Mouse (Mus musculus): ENCODE measurements around the gene Slc41a1. TPM values are rescaled to one million over a fixed set of nuclear protein-coding genes. Genes with fewer than 3 reads are reported as not detected.

The Slc41a1 gene
- polyA plus RNA-seq, 1 experiment from 2014 or later, result 11.2 TPM

DNA sequence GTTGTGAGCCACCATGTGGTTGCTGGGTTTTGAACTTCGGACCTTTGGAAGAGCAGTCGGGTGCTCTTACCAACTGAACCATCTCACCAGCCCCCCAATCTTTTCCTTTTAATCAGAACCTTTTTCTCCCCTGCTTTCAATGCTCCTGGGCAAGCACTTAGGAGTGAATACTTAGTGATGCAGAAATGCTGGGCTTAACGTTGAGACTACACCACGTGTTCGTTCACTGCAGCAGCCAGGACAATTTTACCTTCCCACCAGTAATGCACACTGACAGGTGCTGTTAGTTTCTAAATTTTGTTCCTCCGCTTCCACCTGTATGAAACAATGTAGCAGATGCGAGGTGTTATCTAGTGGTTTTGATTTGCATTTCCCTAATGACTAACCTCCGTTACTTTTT lies 5.0 kb upstream of the Slc41a1 start:
- Histone ChIP-seq H3K9me3 (ENCODE audit: control insufficient read depth, low read length) (no peaks in the 10 kb centered on the region), H3K4me2 (replicated peaks; ENCODE audit: low read depth, low read length) (no peak overlapping the region), H3K27ac (ENCODE audit: low read depth, low read length) (no peak overlapping the region), H3K9ac (ENCODE audit: low read depth, low read length) (no peak overlapping the region), H3K4me3 (ENCODE audit: low read length) (no peak overlapping the region), H3K36me3 (ENCODE audit: control insufficient read depth, insufficient read depth, low read length) (no peaks in the 10 kb centered on the region), H3K4me1 (ENCODE audit: control insufficient read depth, insufficient read depth, low read length) (no peaks in the 10 kb centered on the region), H3K27me3 (ENCODE audit: control insufficient read depth, insufficient read depth, low read length) (no peaks in the 10 kb centered on the region)
- ATAC-seq (ENCODE audit: low FRiP score, low TSS enrichment), result no peak
- 81% methylated on average over 8 of the region's 8 CpGs for WGBS

DNA sequence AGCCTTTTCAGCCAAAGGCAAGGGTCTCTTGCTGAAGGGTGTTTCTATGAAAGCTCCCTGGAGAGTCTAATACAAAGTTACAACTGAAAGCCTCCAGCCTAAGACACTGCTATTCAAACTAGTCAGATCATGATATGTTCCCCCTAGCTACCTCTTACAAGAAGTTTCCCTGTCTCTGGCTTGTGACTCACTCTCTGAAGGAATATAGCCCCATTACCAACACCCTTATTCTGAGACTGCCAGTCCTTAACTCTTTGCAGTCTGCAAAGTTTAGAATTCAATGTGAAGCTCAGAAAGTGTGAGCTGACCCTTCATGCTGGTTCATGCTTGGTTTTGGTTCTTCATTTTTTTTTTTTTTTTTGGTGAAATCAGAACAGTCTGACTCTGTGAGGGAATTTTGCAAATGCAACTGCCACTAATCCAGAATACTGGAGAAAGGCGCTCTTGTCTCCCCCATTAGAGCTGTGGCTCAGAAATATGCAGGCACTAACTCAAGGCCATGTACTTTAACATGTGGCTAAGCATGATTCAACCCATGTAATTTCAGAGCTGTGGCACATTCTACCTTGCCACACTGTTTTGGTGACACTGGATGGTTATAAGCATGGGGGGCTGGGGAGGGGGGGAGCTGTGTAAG lies 4.3 kb upstream of the Slc41a1 start:
- no peak overlapping the region for H3K4me3 ChIP-seq (ENCODE audit: low read length)
- no peak for ATAC-seq (ENCODE audit: low FRiP score, low TSS enrichment)
- H3K27me3 ChIP-seq (ENCODE audit: control insufficient read depth, insufficient read depth, low read length), result no peaks in the 10 kb centered on the region
- whole genome bisulfite sequencing, result 93% methylated on average over 1 of the region's 1 CpGs
- H3K9me3 ChIP-seq (ENCODE audit: control insufficient read depth, low read length), result no peaks in the 10 kb centered on the region
- no peaks in the 10 kb centered on the region for H3K36me3 ChIP-seq (ENCODE audit: control insufficient read depth, insufficient read depth, low read length)
- no peak overlapping the region for H3K4me2 ChIP-seq (replicated peaks; ENCODE audit: low read depth, low read length)
- no peaks in the 10 kb centered on the region for H3K4me1 ChIP-seq (ENCODE audit: control insufficient read depth, insufficient read depth, low read length)
- H3K9ac ChIP-seq (ENCODE audit: low read depth, low read length), result no peak overlapping the region
- no peak overlapping the region for H3K27ac ChIP-seq (ENCODE audit: low read depth, low read length)

DNA sequence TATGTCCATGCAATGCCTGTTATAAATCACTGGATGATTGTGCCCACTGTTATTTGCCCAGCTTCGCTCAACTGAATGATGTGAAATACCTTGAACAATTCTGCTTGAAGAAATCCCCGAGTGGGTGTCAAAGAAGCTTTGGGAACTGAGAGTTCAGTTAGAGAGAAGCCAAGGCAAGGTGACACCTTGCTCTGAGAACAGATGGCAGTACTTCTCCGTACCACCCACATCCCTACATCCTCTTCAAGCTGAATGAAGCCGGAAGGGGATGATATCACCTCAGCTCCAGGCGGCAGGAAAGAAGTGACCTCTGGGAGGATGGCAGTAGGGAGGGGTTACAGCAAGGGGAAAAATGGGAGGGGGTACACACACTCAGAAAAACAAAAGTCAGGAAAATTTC lies 3.7 kb upstream of the Slc41a1 start:
- H3K27ac ChIP-seq (ENCODE audit: low read depth, low read length), result no peak overlapping the region
- no peak for ATAC-seq (ENCODE audit: low FRiP score, low TSS enrichment)
- no peak overlapping the region for H3K4me3 ChIP-seq (ENCODE audit: low read length)
- no peak overlapping the region for H3K4me2 ChIP-seq (replicated peaks; ENCODE audit: low read depth, low read length)
- no peaks in the 10 kb centered on the region for H3K36me3 ChIP-seq (ENCODE audit: control insufficient read depth, insufficient read depth, low read length)
- no peaks in the 10 kb centered on the region for H3K4me1 ChIP-seq (ENCODE audit: control insufficient read depth, insufficient read depth, low read length)
- H3K9me3 ChIP-seq (ENCODE audit: control insufficient read depth, low read length), result no peaks in the 10 kb centered on the region
- no peaks in the 10 kb centered on the region for H3K27me3 ChIP-seq (ENCODE audit: control insufficient read depth, insufficient read depth, low read length)
- no peak overlapping the region for H3K9ac ChIP-seq (ENCODE audit: low read depth, low read length)
- 23% methylated on average over 5 of the region's 5 CpGs for WGBS

DNA sequence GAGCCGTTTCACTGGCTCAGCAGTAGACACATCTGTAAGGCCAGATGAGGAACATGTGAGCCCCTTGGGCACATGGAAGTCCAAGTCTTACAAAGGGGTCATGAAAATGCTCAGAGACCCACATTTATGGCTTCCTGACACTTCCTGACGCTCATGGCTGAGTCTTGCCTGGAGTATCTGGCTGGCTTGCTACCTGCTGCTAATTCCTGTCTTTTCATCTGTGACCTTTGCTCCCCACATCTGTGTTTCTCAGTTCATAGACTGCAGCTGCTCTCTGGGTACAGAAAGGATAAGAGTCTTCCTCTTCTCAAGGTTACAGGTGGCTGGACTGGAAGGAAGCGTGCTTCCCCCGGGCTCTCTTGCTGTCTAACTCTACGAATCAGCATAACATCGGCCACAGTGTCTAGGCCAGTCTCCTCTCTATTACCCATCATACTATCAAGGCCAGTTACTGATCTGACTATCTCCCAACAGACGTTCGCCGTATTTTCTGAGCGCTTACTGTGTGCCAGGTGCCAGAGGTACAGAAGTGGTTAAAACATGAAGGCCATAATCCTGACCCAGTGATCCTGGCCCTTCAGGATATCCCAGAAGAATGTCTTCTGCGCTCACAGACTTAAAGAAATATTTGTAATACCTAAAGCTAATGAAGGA lies 2.6 kb upstream of the Slc41a1 start:
- no peaks in the 10 kb centered on the region for H3K27me3 ChIP-seq (ENCODE audit: control insufficient read depth, insufficient read depth, low read length)
- H3K9me3 ChIP-seq (ENCODE audit: control insufficient read depth, low read length), result no peaks in the 10 kb centered on the region
- no peak overlapping the region for H3K4me3 ChIP-seq (ENCODE audit: low read length)
- no peak overlapping the region for H3K9ac ChIP-seq (ENCODE audit: low read depth, low read length)
- no peak overlapping the region for H3K4me2 ChIP-seq (replicated peaks; ENCODE audit: low read depth, low read length)
- H3K27ac ChIP-seq (ENCODE audit: low read depth, low read length), result no peak overlapping the region
- no peaks in the 10 kb centered on the region for H3K36me3 ChIP-seq (ENCODE audit: control insufficient read depth, insufficient read depth, low read length)
- peaks cover 7% of the 10 kb centered on the region for H3K4me1 ChIP-seq (ENCODE audit: control insufficient read depth, insufficient read depth, low read length)
- WGBS, result 85% methylated on average over 11 of the region's 11 CpGs
- no peak for ATAC-seq (ENCODE audit: low FRiP score, low TSS enrichment)

DNA sequence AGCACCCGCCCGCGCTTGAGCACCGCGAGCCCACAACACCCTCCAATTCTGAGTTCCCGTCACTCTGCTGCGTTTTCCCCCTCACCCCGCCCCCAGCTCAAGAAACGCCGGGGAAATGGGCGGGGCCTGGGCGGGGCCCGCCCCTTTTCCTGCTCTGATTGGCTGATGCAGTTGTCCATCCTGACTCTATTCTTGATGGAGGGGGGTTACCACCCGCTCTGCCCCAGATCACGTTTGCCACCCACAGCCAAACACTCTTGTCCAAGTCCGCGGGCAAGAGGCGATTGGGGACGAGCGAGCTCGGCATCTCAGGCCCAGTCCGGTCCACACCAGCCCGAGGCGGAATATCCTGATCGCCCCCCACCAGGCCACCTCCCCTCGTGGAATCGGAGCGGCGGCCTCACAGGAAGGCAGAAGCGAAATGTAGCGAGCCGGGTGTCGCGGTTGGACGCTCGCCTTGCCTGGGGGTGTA lies 530 bp downstream of the Slc41a1 start:
- peak overlapping the region; percentile 57 for H3K4me2 ChIP-seq (replicated peaks; ENCODE audit: low read depth, low read length)
- peaks cover 7% of the 10 kb centered on the region for H3K4me1 ChIP-seq (ENCODE audit: control insufficient read depth, insufficient read depth, low read length)
- peak; percentile 94 for ATAC-seq (ENCODE audit: low FRiP score, low TSS enrichment)
- WGBS, result under 1% methylated on average over 36 of the region's 36 CpGs
- no peaks in the 10 kb centered on the region for H3K9me3 ChIP-seq (ENCODE audit: control insufficient read depth, low read length)
- peak overlapping the region; percentile 72 for H3K9ac ChIP-seq (ENCODE audit: low read depth, low read length)
- H3K36me3 ChIP-seq (ENCODE audit: control insufficient read depth, insufficient read depth, low read length), result peaks cover 12% of the 10 kb centered on the region; the same call in 1 of the 2 replicates
- H3K4me3 ChIP-seq (ENCODE audit: low read length), result peak overlapping the region; percentile 71
- H3K27ac ChIP-seq (ENCODE audit: low read depth, low read length), result peak overlapping the region; percentile 77
- no peaks in the 10 kb centered on the region for H3K27me3 ChIP-seq (ENCODE audit: control insufficient read depth, insufficient read depth, low read length)

DNA sequence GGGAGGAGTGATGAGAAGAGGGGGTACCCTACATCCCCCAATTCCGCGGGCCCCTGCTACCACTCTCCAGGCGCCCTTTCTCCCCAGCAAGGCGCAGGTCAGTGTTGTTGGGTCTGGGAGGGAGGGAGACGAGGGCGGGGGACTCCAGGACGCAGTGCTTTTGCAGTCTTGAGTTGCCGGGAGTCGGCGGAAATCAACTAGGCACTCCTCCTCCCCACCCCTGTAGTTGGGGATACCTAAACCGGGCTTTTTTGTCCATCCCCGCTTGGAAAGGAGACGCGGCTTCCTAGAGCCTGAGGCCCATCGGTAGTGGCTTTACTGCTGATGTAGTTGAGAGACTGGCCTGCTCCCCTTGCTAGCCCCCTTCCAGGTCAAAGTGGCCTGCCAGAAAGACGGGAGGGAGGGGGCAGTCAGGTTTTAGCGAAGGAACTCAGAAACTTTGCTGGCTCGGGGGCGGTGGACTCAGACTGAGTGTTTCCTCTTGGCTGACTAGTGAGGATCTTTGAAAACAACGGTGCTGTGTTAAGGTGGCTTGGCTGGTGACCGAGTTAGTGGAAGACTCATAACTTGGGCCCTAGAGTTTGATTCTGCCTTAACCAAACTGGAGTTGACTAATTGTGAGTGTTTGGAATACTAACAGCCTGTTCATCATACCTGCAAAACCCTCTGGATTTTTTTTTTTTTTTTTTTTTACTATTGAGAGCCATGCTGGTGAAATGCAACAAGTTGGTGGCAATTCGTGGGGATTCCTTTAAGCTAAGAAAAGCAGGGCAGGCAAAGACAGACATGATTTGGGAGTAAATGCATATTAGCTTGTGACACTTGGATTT lies 1.2 kb downstream of the Slc41a1 start:
- peak overlapping the region; percentile 71 for H3K4me3 ChIP-seq (ENCODE audit: low read length)
- WGBS, result 1% methylated on average over 20 of the region's 22 CpGs
- H3K27ac ChIP-seq (ENCODE audit: low read depth, low read length), result peak overlapping the region; percentile 77
- H3K9ac ChIP-seq (ENCODE audit: low read depth, low read length), result peak overlapping the region; percentile 72
- H3K36me3 ChIP-seq (ENCODE audit: control insufficient read depth, insufficient read depth, low read length), result peaks cover 16% of the 10 kb centered on the region; the same call in 1 of the 2 replicates
- no peaks in the 10 kb centered on the region for H3K27me3 ChIP-seq (ENCODE audit: control insufficient read depth, insufficient read depth, low read length)
- ATAC-seq (ENCODE audit: low FRiP score, low TSS enrichment), result peak; percentile 77
- H3K4me1 ChIP-seq (ENCODE audit: control insufficient read depth, insufficient read depth, low read length), result peaks cover 7% of the 10 kb centered on the region
- H3K4me2 ChIP-seq (replicated peaks; ENCODE audit: low read depth, low read length), result peak overlapping the region; percentile 57
- no peaks in the 10 kb centered on the region for H3K9me3 ChIP-seq (ENCODE audit: control insufficient read depth, low read length)

DNA sequence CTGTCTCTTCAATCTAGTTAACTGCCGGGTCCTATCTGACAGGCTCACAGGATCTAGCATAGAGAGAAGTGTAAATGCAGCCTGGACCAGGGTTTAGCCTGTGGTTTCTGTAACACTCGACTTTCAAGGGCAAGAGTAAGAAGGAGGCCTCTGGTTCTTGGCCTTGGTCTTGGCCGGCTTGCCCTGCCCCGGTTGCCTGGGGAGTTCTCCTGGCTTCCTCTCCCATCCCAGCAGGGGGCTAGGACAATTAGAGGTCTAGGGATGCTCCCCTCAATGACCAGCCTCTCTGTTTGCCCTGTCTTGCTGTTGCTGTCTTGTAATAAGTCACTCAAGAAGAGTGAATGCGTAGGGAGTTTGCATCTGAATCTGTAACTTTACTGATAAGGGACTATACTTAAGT lies 2.0 kb downstream of the Slc41a1 start:
- Histone ChIP-seq H3K9ac (ENCODE audit: low read depth, low read length) (peak overlapping the region; percentile 72), H3K4me2 (replicated peaks; ENCODE audit: low read depth, low read length) (peak overlapping the region; percentile 57), H3K9me3 (ENCODE audit: control insufficient read depth, low read length) (no peaks in the 10 kb centered on the region), H3K4me1 (ENCODE audit: control insufficient read depth, insufficient read depth, low read length) (peaks cover 7% of the 10 kb centered on the region), H3K36me3 (ENCODE audit: control insufficient read depth, insufficient read depth, low read length) (peaks cover 21% of the 10 kb centered on the region; the same call in 1 of the 2 replicates), H3K4me3 (ENCODE audit: low read length) (peak overlapping the region; percentile 71; the same call in 1 of the 2 replicates), H3K27ac (ENCODE audit: low read depth, low read length) (no peak overlapping the region), H3K27me3 (ENCODE audit: control insufficient read depth, insufficient read depth, low read length) (no peaks in the 10 kb centered on the region)
- WGBS, result 32% methylated on average over 5 of the region's 5 CpGs
- no peak for ATAC-seq (ENCODE audit: low FRiP score, low TSS enrichment)

DNA sequence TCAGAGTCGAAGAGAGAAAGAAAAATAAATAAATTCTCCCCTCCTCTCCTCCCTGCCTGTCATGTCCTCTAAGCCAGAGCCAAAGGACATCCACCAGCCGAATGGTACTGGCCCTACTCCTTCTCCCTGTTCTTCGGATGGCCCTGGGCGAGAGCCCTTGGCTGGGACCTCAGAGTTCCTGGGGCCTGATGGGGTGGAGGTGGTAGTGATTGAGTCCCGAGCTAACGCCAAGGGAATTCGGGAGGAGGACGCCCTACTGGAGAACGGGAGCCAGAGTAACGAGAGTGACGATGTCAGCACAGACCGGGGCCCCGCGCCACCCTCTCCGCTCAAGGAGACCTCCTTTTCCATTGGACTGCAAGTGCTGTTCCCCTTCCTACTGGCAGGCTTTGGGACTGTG lies 3.3 kb downstream of the Slc41a1 start:
- Histone ChIP-seq H3K9me3 (ENCODE audit: control insufficient read depth, low read length) (no peaks in the 10 kb centered on the region), H3K27ac (ENCODE audit: low read depth, low read length) (no peak overlapping the region), H3K27me3 (ENCODE audit: control insufficient read depth, insufficient read depth, low read length) (no peaks in the 10 kb centered on the region), H3K4me1 (ENCODE audit: control insufficient read depth, insufficient read depth, low read length) (peaks cover 7% of the 10 kb centered on the region), H3K4me2 (replicated peaks; ENCODE audit: low read depth, low read length) (no peak overlapping the region), H3K9ac (ENCODE audit: low read depth, low read length) (no peak overlapping the region), H3K36me3 (ENCODE audit: control insufficient read depth, insufficient read depth, low read length) (peaks cover 25% of the 10 kb centered on the region; the same call in 1 of the 2 replicates), H3K4me3 (ENCODE audit: low read length) (no peak overlapping the region)
- WGBS, result 89% methylated on average over 15 of the region's 15 CpGs
- no peak for ATAC-seq (ENCODE audit: low FRiP score, low TSS enrichment)
